Mouse (Mus musculus) small intestine, adult 2 months (tissue): Measurements from ENCODE around the gene Mrpl34. TPM values are rescaled to one million over a fixed set of nuclear protein-coding genes. Genes with fewer than 3 reads are reported as not detected.
A peak's percentile ranks its signal among the peaks of the same experiment; 100 is the strongest.

Source experiments
- H3K27ac ChIP-seq: fragments of 200-500 bp; 2 replicates; pipeline ENCODE4 v1.5.1; 2012; ENCODE audit warnings: low read depth, low read length, control low read depth, inconsistent platforms; ENCODE audit not compliant: insufficient read depth
- H3K27me3 ChIP-seq: fragments of 200-500 bp; 2 replicates; pipeline ENCODE4 v1.6.1; 2012; ENCODE audit warnings: mild to moderate bottlenecking, moderate library complexity, low read length, inconsistent platforms; ENCODE audit not compliant: control insufficient read depth, insufficient read depth
- H3K36me3 ChIP-seq: fragments of 200-500 bp; 2 replicates; pipeline ENCODE4 v1.6.1; 2012; ENCODE audit warnings: mild to moderate bottlenecking, low read length, control low read depth, inconsistent platforms; ENCODE audit not compliant: control insufficient read depth, insufficient read depth
- H3K4me1 ChIP-seq: fragments of 200-500 bp; 2 replicates; pipeline ENCODE4 v1.6.1; 2012; ENCODE audit warnings: low read length, inconsistent platforms, mixed read lengths; ENCODE audit not compliant: control insufficient read depth, insufficient read depth, insufficient read length
- H3K4me3 ChIP-seq: fragments of 200-500 bp; 2 replicates; pipeline ENCODE4 v1.5.1; 2012; ENCODE audit warnings: low read depth, mild to moderate bottlenecking, control low read depth, inconsistent platforms, low read length, moderate library complexity
- CTCF ChIP-seq: fragments of 200-500 bp; IDR thresholded peaks from 2 replicates; pipeline ENCODE4 v1.5.1; 2012; ENCODE audit warnings: low read depth, mild to moderate bottlenecking, control low read depth, inconsistent platforms, low read length, moderate library complexity, mixed read lengths; ENCODE audit not compliant: insufficient replicate concordance, insufficient read length; ENCODE audit errors: extremely low read depth
- POLR2A ChIP-seq: fragments of 200-500 bp; IDR thresholded peaks from 2 replicates; pipeline ENCODE4 v1.6.1; 2012; ENCODE audit warnings: low read depth, mild to moderate bottlenecking, control low read depth, inconsistent platforms, low read length, moderate library complexity
- WGBS: fragments of 180-500 bp; shearing (Covaris S2); methylation state at CpG from one replicate; pipeline ENCODE4 v1.1.7; 2018; 5-methylcytosine and 5-hydroxymethylcytosine counted together
- polyA plus RNA-seq: library from polyadenylated mRNA; depleted of rRNA; stranded (reverse); fragments of >200 nt; gene quantifications from 2 replicates; pipeline ENCODE4 v1.2.3, GENCODE M21; 2012

The Mrpl34 gene
- polyA plus RNA-seq, 1 experiment = 170 TPM

DNA sequence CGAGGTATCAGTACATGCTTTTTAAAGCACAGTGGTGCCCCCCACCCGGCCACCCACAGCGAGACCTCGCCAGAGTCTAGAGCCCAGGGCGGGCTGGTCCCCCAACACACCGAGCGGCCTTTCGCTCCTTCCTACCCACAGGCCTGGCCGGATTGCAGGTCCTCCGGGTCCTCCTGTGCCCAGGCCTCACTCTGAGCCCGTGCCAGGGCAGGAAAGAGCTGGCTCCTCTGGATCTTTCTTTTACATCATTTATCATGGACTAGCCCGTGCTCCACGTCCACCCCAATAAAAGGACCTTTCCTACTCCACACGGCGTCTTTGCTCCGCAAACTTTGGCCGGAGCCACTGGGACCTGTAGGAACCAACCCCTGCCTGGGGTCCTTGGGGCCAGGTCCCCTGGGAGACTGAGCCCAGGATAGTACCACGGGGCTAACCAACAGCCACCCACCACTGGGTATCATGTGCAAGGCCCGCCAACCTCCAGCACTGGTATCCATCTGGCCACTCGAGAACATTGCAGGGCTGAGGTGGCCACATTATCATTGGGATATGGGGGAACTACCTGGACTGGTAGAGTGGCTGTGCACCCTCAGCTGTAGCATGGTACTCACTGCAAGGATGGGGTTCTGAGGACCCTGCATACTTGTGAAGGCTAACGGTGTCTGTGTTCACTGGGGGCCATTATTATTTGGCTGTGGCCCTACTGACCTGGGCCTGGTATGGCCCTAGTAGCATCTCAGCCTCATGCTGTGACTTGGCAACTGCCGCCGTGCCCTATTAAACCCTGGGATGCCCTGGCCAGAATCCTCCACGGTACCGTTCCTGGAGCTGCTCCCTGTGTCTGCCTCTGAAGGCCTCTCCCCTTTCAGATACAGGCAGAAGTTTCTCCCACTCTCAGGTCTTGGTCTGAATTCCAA, 10.3 kb downstream of the Mrpl34 start:
- WGBS = 91% methylated on average over 25 of the region's 25 CpGs
- H3K4me3 ChIP-seq = no peak overlapping the region
- H3K36me3 ChIP-seq = peaks cover 18% of the 10 kb centered on the region
- peaks cover 8% of the 10 kb centered on the region for H3K4me1 ChIP-seq
- no peak overlapping the region for H3K27ac ChIP-seq
- no peak for TF ChIP-seq CTCF
- TF ChIP-seq POLR2A = no peak
- no peaks in the 10 kb centered on the region for H3K27me3 ChIP-seq

- peaks cover 18% of the 10 kb centered on the region for H3K36me3 ChIP-seq
- 22% methylated on average over 4 of the region's 4 CpGs for WGBS
- H3K27ac ChIP-seq = no peak overlapping the region
- no peak for TF ChIP-seq CTCF
- no peak for TF ChIP-seq POLR2A
- H3K4me1 ChIP-seq = peaks cover 5% of the 10 kb centered on the region
- peak overlapping the region; percentile 87 for H3K4me3 ChIP-seq
- no peaks in the 10 kb centered on the region for H3K27me3 ChIP-seq
Observed at GRCm38 (mm10) chr8:71475702-71476075, 10.9 kb downstream of the Mrpl34 start.

GRCm38 (mm10) chr8:71476099-71476940, 11.6 kb downstream of the Mrpl34 start:
- TF ChIP-seq POLR2A (no peak), CTCF (0 out of 2 replicates have a peak, but pooled peaks have one; percentile 7)
- H3K27ac ChIP-seq = peak overlapping the region; percentile 62
- peaks cover 5% of the 10 kb centered on the region for H3K4me1 ChIP-seq
- peak overlapping the region; percentile 87 for H3K4me3 ChIP-seq
- H3K36me3 ChIP-seq = peaks cover 17% of the 10 kb centered on the region
- no peaks in the 10 kb centered on the region for H3K27me3 ChIP-seq
- WGBS = under 1% methylated on average over 113 of the region's 121 CpGs

DNA sequence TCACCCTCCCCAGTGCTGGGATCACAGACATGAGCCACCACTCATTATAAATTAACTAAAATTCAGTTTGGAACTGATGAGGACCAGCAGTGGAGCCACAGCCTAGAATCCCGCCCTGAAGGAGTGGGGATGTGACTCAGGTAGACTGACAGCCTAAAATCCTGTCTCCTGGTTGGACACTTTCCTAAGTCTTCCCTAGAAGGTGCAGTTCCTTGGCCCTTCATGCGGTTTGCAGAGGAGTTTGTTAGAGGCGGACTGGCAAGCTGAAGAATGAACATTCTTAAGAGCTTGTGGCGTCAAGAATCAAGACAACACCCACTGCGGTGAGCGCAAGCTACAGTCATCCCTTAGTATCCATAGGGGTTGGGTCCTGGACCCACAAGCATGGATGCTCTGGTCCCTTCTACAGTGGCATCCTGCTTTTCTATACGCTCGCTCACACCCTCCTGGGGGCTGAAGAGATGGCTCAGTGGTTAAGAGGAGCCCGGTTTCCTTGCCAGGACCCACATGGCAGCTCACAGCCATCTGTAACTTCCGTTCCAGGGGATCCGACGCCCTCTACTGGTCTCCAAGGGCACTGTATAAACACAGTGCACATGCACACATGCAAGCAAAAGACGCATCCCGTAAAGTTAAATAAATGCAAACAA, 12.6 kb downstream of the Mrpl34 start:
- Histone ChIP-seq H3K4me1 (peaks cover 5% of the 10 kb centered on the region), H3K27ac (no peak overlapping the region), H3K4me3 (no peak overlapping the region), H3K27me3 (no peaks in the 10 kb centered on the region), H3K36me3 (peaks cover 11% of the 10 kb centered on the region)
- TF ChIP-seq CTCF (peak; percentile 55; the same call in 1 of the 2 replicates), POLR2A (no peak)
- 64% methylated on average over 14 of the region's 14 CpGs for WGBS

DNA sequence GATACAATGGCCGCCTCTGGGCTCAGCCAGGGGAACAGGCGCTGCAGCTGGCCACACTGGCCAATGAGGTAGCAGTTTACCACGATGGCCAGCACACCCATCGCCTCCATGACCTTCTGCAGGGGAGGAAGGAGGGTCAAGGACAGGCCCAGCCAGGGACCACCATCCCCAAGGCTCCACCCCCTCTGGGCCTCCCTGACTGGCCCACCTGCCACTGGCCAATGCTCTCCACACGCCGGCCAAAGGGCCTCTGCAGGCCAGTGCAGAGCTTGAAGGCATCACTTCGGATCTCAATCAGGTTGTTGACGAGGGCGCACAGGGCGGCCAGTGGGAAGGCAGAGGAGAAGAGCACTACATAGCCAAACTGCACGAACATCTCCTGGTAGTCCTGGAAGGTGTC, 14.2 kb downstream of the Mrpl34 start:
- Histone ChIP-seq H3K27me3 (no peaks in the 10 kb centered on the region), H3K4me1 (peaks cover 5% of the 10 kb centered on the region), H3K36me3 (peaks cover 4% of the 10 kb centered on the region), H3K27ac (no peak overlapping the region), H3K4me3 (no peak overlapping the region)
- TF ChIP-seq POLR2A (no peak), CTCF (no peak)
- 90% methylated on average over 11 of the region's 11 CpGs for WGBS

GRCm38 (mm10) chr8:71483932-71484331, 19.2 kb downstream of the Mrpl34 start:
- 71% methylated on average over 8 of the region's 8 CpGs for WGBS
- TF ChIP-seq CTCF = no peak
- TF ChIP-seq POLR2A = no peak
- Histone ChIP-seq H3K4me3 (no peak overlapping the region), H3K27me3 (no peaks in the 10 kb centered on the region), H3K36me3 (no peaks in the 10 kb centered on the region), H3K4me1 (peaks cover 4% of the 10 kb centered on the region), H3K27ac (no peak overlapping the region)
